Mouse (Mus musculus) cerebellum, postnatal 36 days (tissue): ENCODE measurements around the gene Htatsf1.

Experiments used
- DNase-seq, 2 experiments: peaks; one replicate each; pipeline ENCODE4 v3.0.0; 2021 to 2022; ENCODE audit warnings: mixed read lengths in 2 of 2

Htatsf1 gene

GRCm38 (mm10) chrX:57053174-57053992, at the start of gene Htatsf1:
Gene Htatsf1, plus strand, starts transcription at chrX:57053583.
- DNase-seq: peak; percentile 77

DNA sequence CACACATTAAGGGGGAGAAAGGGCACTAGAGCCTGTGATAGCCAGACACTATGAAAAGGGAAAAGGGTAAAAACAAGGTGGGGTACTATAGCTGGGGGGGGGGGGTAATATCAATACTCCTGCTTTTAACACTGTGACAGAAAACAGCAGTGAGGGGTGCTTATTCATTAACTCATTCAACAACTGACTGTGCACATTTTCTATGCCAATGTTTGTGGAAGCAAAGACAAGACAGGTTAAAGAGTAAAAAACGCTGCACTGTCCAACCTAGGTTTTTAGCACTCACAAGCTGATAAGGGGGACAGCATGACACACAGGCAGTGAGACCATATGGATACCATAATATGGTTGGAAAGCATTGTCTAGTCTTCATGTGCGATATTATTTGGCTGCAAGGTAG, 40.5 kb upstream of the Htatsf1 start:
- no peak for DNase-seq

GRCm38 (mm10) chrX:57042774-57043173, 10.6 kb upstream of the Htatsf1 start, which contains the start of gene Brs3:
Gene Brs3, plus strand, starts transcription at chrX:57043074.
- no peak for DNase-seq

- no peak for DNase-seq
Observed at GRCm38 (mm10) chrX:57043869-57044268, 9.5 kb upstream of the Htatsf1 start.

- no peak for DNase-seq
Observed at GRCm38 (mm10) chrX:57052848-57053173, 572 bp upstream of the Htatsf1 start.

- DNase-seq: peak in 1 of 2 experiments; percentile 1
Observed at GRCm38 (mm10) chrX:57053993-57054385, 606 bp downstream of the Htatsf1 start.

DNA sequence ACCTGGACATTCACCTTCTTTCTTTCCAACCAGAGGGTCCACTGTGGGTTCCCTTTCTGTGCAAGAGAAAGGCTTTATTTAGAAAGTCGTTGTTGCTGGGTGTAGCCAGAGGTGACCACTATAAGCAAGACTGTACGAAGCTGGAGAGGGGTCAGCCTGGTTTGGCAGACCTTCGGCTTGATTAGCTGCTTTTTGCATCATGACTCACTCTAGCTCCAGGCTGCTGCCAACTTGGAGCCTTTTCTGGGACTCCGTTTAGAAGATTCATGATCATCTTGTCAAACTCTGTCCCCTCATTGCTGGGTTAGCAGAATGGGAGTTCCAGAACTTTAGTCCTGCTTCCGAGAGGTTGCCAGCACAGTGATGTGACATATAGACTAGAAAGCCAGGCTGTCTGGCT, 28.1 kb downstream of the Htatsf1 start:
- no peak for DNase-seq

DNA sequence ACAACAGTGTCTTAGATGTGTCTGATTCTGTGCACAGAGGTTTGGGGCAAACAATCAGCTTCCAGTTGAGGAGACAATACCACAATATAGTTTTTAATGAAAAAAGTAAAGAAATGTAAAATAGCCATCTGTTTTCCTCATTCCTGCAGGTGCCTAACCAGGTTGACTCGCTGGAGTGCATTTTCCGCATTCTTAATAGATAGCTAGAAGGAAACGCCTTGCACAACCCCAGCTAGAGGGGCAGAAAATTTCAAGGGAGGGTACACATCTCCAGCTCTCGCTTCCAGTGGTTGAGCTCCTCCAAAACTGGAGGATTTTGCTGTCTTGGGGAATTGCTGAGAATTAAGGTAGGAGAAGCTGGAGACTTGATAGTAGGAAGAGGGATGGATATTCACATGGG, 34.4 kb downstream of the Htatsf1 start, which contains the start of gene Vgll1:
TSS of gene Vgll1 (plus strand) at position 301 of the 400 bp plus-strand sequence.
- DNase-seq: no peak

DNA sequence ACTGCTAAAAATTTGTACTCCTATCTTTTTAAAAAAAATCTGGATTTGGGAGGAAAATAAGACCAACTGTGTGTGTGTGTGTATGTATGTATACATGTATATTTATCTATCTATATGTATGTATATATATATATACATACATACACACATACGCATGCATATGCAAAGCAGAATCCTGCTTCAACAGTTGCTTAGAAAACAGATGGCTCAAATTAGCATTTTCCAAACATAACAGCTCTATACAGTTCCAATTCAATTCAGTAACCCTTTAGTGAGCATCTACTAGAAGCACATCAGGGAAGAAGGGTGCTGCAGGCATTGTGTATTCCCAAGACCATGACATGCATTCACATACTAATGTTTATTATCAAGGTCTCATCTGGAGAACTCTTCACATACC, 50.0 kb downstream of the Htatsf1 start:
- DNase-seq: no peak

GRCm38 (mm10) chrX:57106956-57107355, 53.6 kb downstream of the Htatsf1 start:
- no peak for DNase-seq
